Mouse (Mus musculus): ENCODE measurements around the gene Pnpla7. TPM values are rescaled to one million over a fixed set of nuclear protein-coding genes. Genes with fewer than 3 reads are reported as not detected.

Pnpla7 gene
- total RNA-seq, 2 experiments from 2014 or later = 23.1 to 26.2 TPM

- no peak for DNase-seq
These were observed 11.9 kb downstream of the Pnpla7 start for GRCm38 (mm10) chr2:24987762-24988161.

- no peak for DNase-seq
These were observed 19.5 kb downstream of the Pnpla7 start for GRCm38 (mm10) chr2:24995332-24995731.

GRCm38 (mm10) chr2:24996471-24996870 is 20.6 kb downstream of the Pnpla7 start:
- DNase-seq = no peak

- DNase-seq = peak in 1 of 2 experiments; percentile 36
These were observed 24.9 kb downstream of the Pnpla7 start for GRCm38 (mm10) chr2:25000544-25001235.

GRCm38 (mm10) chr2:25003946-25004786 is 28.3 kb downstream of the Pnpla7 start:
- DNase-seq = no peak

- no peak for DNase-seq
These were observed 30.9 kb downstream of the Pnpla7 start for GRCm38 (mm10) chr2:25006767-25007166.

- DNase-seq = no peak
These were observed 32.4 kb downstream of the Pnpla7 start for GRCm38 (mm10) chr2:25008250-25008649.

GRCm38 (mm10) chr2:25022678-25023077 is 46.8 kb downstream of the Pnpla7 start:
- no peak for DNase-seq

- no peak for DNase-seq
These were observed 49.3 kb downstream of the Pnpla7 start for GRCm38 (mm10) chr2:25025109-25025508.

GRCm38 (mm10) chr2:25034994-25035393 is 59.2 kb downstream of the Pnpla7 start:
- no peak for DNase-seq

- DNase-seq = no peak
These were observed 64.3 kb downstream of the Pnpla7 start for GRCm38 (mm10) chr2:25040089-25040488.

GRCm38 (mm10) chr2:25050921-25051320 is 75.1 kb downstream of the Pnpla7 start:
- DNase-seq = no peak

- DNase-seq = no peak
These were observed 75.6 kb downstream of the Pnpla7 start for GRCm38 (mm10) chr2:25051450-25051849.

- peak in 1 of 2 experiments; percentile 33 for DNase-seq
These were observed 77.3 kb downstream of the Pnpla7 start for GRCm38 (mm10) chr2:25053101-25053500.

GRCm38 (mm10) chr2:25054221-25055067 is 78.6 kb downstream of the Pnpla7 start, which contains the start of gene Nsmf:
Nsmf (plus strand) TSS chr2:25054355.
- DNase-seq = peak; percentile 91 to 93

GRCm38 (mm10) chr2:25055068-25055405 is 79.2 kb downstream of the Pnpla7 start:
- DNase-seq = peak in 1 of 2 experiments; percentile 18

GRCm38 (mm10) chr2:25055409-25056155 is 79.7 kb downstream of the Pnpla7 start:
- DNase-seq = no peak

- DNase-seq = no peak
These were observed 83.1 kb downstream of the Pnpla7 start for GRCm38 (mm10) chr2:25058926-25059325.

- DNase-seq = no peak
These were observed 87.7 kb downstream of the Pnpla7 start for GRCm38 (mm10) chr2:25063523-25063922.

GRCm38 (mm10) chr2:25064285-25064684 is 88.5 kb downstream of the Pnpla7 start:
- no peak for DNase-seq

GRCm38 (mm10) chr2:25065537-25065936 is 89.7 kb downstream of the Pnpla7 start:
- DNase-seq = no peak

GRCm38 (mm10) chr2:25066552-25066951 is 90.7 kb downstream of the Pnpla7 start:
- no peak for DNase-seq

Measured in heart, adult 18-20 months (tissue).